Mouse (Mus musculus): ENCODE results near the gene Triobp. TPM values are rescaled to one million over a fixed set of nuclear protein-coding genes. Genes with fewer than 3 reads are reported as not detected.

Triobp gene
- polyA plus RNA-seq, 1 experiment from 2014 or later, result 44.9 TPM

- no peaks in the 10 kb centered on the region; the same call in 1 of the 2 replicates for H3K36me3 ChIP-seq
- H3K4me2 ChIP-seq, result peak within 1 kb of the TSS; percentile 99
- peaks cover 31% of the 10 kb centered on the region for H3K4me1 ChIP-seq
- peak within 1 kb of the TSS; percentile 31 for H3K9ac ChIP-seq
- peak within 1 kb of the TSS; percentile 56 for H3K4me3 ChIP-seq
- no peak within 1 kb of the TSS for H3K27ac ChIP-seq
- H3K27me3 ChIP-seq, result peaks cover 56% of the 10 kb centered on the region
- 74% methylated on average over 6 of the region's 6 CpGs for WGBS
- H3K9me3 ChIP-seq, result no peaks in the 10 kb centered on the region
- ATAC-seq (ENCODE audit: borderline replicate concordance, extremely low read depth, low FRiP score, low TSS enrichment), result no peak
These were observed 94.1 kb downstream of the Triobp start, which contains the start of gene Galr3 for GRCm38 (mm10) chr15:79041585-79041984. Gene Galr3 (plus strand): TSS chr15:79041885.

- H3K27ac ChIP-seq, result no peak overlapping the region
- H3K9ac ChIP-seq, result peak overlapping the region; percentile 31
- peaks cover 28% of the 10 kb centered on the region for H3K4me1 ChIP-seq
- peak overlapping the region; percentile 56 for H3K4me3 ChIP-seq
- H3K36me3 ChIP-seq, result no peaks in the 10 kb centered on the region
- H3K4me2 ChIP-seq, result peak overlapping the region; percentile 99
- no peaks in the 10 kb centered on the region for H3K9me3 ChIP-seq
- WGBS, result under 1% methylated on average over 89 of the region's 105 CpGs
- ATAC-seq (ENCODE audit: borderline replicate concordance, extremely low read depth, low FRiP score, low TSS enrichment), result no peak
- peaks cover 56% of the 10 kb centered on the region for H3K27me3 ChIP-seq
These were observed 95.4 kb downstream of the Triobp start for GRCm38 (mm10) chr15:79042721-79043491.

GRCm38 (mm10) chr15:79044837-79045236, 97.3 kb downstream of the Triobp start:
- H3K27me3 ChIP-seq, result peaks cover 52% of the 10 kb centered on the region
- 38% methylated on average over 4 of the region's 4 CpGs for WGBS
- no peak overlapping the region for H3K9ac ChIP-seq
- H3K9me3 ChIP-seq, result no peaks in the 10 kb centered on the region
- H3K4me3 ChIP-seq, result no peak overlapping the region
- H3K36me3 ChIP-seq, result no peaks in the 10 kb centered on the region
- H3K4me1 ChIP-seq, result peaks cover 19% of the 10 kb centered on the region
- ATAC-seq (ENCODE audit: borderline replicate concordance, extremely low read depth, low FRiP score, low TSS enrichment), result no peak
- H3K27ac ChIP-seq, result no peak overlapping the region
- H3K4me2 ChIP-seq, result no peak overlapping the region

- 60% methylated on average over 4 of the region's 4 CpGs for WGBS
- Histone ChIP-seq H3K9ac (no peak overlapping the region), H3K4me3 (no peak overlapping the region), H3K36me3 (peaks cover under 1% of the 10 kb centered on the region; the same call in 1 of the 2 replicates), H3K9me3 (no peaks in the 10 kb centered on the region), H3K27ac (no peak overlapping the region), H3K27me3 (peaks cover 18% of the 10 kb centered on the region), H3K4me1 (peaks cover 16% of the 10 kb centered on the region), H3K4me2 (no peak overlapping the region)
- no peak for ATAC-seq (ENCODE audit: borderline replicate concordance, extremely low read depth, low FRiP score, low TSS enrichment)
These were observed 100.7 kb downstream of the Triobp start for GRCm38 (mm10) chr15:79048186-79048585.

- H3K4me2 ChIP-seq, result no peak overlapping the region
- H3K4me3 ChIP-seq, result no peak overlapping the region
- H3K4me1 ChIP-seq, result peaks cover 15% of the 10 kb centered on the region; the same call in 1 of the 2 replicates
- H3K9me3 ChIP-seq, result no peaks in the 10 kb centered on the region
- no peak for ATAC-seq (ENCODE audit: borderline replicate concordance, extremely low read depth, low FRiP score, low TSS enrichment)
- H3K36me3 ChIP-seq, result peaks cover 22% of the 10 kb centered on the region
- no peak overlapping the region for H3K9ac ChIP-seq
- 39% methylated on average over 9 of the region's 9 CpGs for WGBS
- H3K27me3 ChIP-seq, result peaks cover 4% of the 10 kb centered on the region; the same call in 1 of the 2 replicates
- no peak overlapping the region for H3K27ac ChIP-seq
These were observed 102.8 kb downstream of the Triobp start for GRCm38 (mm10) chr15:79050160-79050845.

GRCm38 (mm10) chr15:79050964-79051363, 103.4 kb downstream of the Triobp start:
- Histone ChIP-seq H3K27ac (peak overlapping the region; percentile 71), H3K4me2 (no peak overlapping the region)
- no peak for ATAC-seq (ENCODE audit: borderline replicate concordance, extremely low read depth, low FRiP score, low TSS enrichment)

GRCm38 (mm10) chr15:79051461-79052360, 104.2 kb downstream of the Triobp start:
- Histone ChIP-seq H3K27ac (peak overlapping the region; percentile 71), H3K36me3 (peaks cover 36% of the 10 kb centered on the region), H3K4me1 (peaks cover 15% of the 10 kb centered on the region; the same call in 1 of the 2 replicates), H3K9ac (no peak overlapping the region), H3K27me3 (no peaks in the 10 kb centered on the region), H3K4me2 (no peak overlapping the region), H3K9me3 (no peaks in the 10 kb centered on the region), H3K4me3 (no peak overlapping the region)
- WGBS, result 55% methylated on average over 13 of the region's 13 CpGs
- peak; percentile 19; the same call in 1 of the 2 replicates for ATAC-seq (ENCODE audit: borderline replicate concordance, extremely low read depth, low FRiP score, low TSS enrichment)

More at GRCm38 (mm10) chr15:79050964-79051363, 103.4 kb downstream of the Triobp start:
- no peaks in the 10 kb centered on the region for H3K27me3 ChIP-seq
- H3K36me3 ChIP-seq, result peaks cover 28% of the 10 kb centered on the region
- 46% methylated on average over 2 of the region's 2 CpGs for WGBS
- peaks cover 15% of the 10 kb centered on the region; the same call in 1 of the 2 replicates for H3K4me1 ChIP-seq
- H3K9me3 ChIP-seq, result no peaks in the 10 kb centered on the region
- no peak overlapping the region for H3K4me3 ChIP-seq
- H3K9ac ChIP-seq, result no peak overlapping the region

GRCm38 (mm10) chr15:79052366-79052765, 104.8 kb downstream of the Triobp start:
- Histone ChIP-seq H3K4me2 (no peak overlapping the region), H3K27me3 (no peaks in the 10 kb centered on the region), H3K9ac (no peak overlapping the region), H3K4me1 (peaks cover 15% of the 10 kb centered on the region; the same call in 1 of the 2 replicates), H3K27ac (no peak overlapping the region), H3K9me3 (no peaks in the 10 kb centered on the region), H3K36me3 (peaks cover 42% of the 10 kb centered on the region), H3K4me3 (no peak overlapping the region)
- no peak for ATAC-seq (ENCODE audit: borderline replicate concordance, extremely low read depth, low FRiP score, low TSS enrichment)
- WGBS, result 74% methylated on average over 2 of the region's 2 CpGs

Small RNA genes lying within 50 kb of the gene (microRNA-seq; reads per million reads assigned to microRNA genes)
- not detected for gene Mir6956

Other genes starting within 250 kb of the Triobp start
- 0.06 and 0.08 TPM in 2 replicates for gene Elfn2, start 229.0 kb upstream of the Triobp start, polyA plus RNA-seq (2015; fragmentation: Nextera tagmentation; extraction: Ambion mirVana)
- 42.1 and 45.0 TPM in 2 replicates for gene Mfng, start 174.2 kb upstream of the Triobp start, polyA plus RNA-seq (2015; fragmentation: Nextera tagmentation; extraction: Ambion mirVana)
- gene Card10, start 144.7 kb upstream of the Triobp start, polyA plus RNA-seq (2015; fragmentation: Nextera tagmentation; extraction: Ambion mirVana), result 7.1 and 7.6 TPM in 2 replicates
- gene Cdc42ep1, start 105.1 kb upstream of the Triobp start, polyA plus RNA-seq (2015; fragmentation: Nextera tagmentation; extraction: Ambion mirVana), result 105 and 109 TPM in 2 replicates
- 0.69 and 0.72 TPM in 2 replicates for gene Lgals2, start 92.2 kb upstream of the Triobp start, polyA plus RNA-seq (2015; fragmentation: Nextera tagmentation; extraction: Ambion mirVana)
- 54.0 and 56.2 TPM in 2 replicates for gene Gga1, start 70.5 kb upstream of the Triobp start, polyA plus RNA-seq (2015; fragmentation: Nextera tagmentation; extraction: Ambion mirVana)
- gene Gm49510, start 48.1 kb upstream of the Triobp start, polyA plus RNA-seq (2015; fragmentation: Nextera tagmentation; extraction: Ambion mirVana), result 0.18 and 0.60 TPM in 2 replicates
- gene Sh3bp1, start 48.0 kb upstream of the Triobp start, polyA plus RNA-seq (2015; fragmentation: Nextera tagmentation; extraction: Ambion mirVana), result 31.9 and 35.5 TPM in 2 replicates
- gene Pdxp, start 33.8 kb upstream of the Triobp start, polyA plus RNA-seq (2015; fragmentation: Nextera tagmentation; extraction: Ambion mirVana), result 13.3 and 13.8 TPM in 2 replicates
- gene Lgals1, start 21.0 kb upstream of the Triobp start, polyA plus RNA-seq (2015; fragmentation: Nextera tagmentation; extraction: Ambion mirVana), result 804 and 851 TPM in 2 replicates
- 46.9 and 47.8 TPM in 2 replicates for gene Nol12, start 12.8 kb upstream of the Triobp start, polyA plus RNA-seq (2015; fragmentation: Nextera tagmentation; extraction: Ambion mirVana)
- gene H1f0, start 80.7 kb downstream of the Triobp start, polyA plus RNA-seq (2015; fragmentation: Nextera tagmentation; extraction: Ambion mirVana), result 560 and 562 TPM in 2 replicates
- not detected in 2 replicates for gene Galr3, start 94.2 kb downstream of the Triobp start, polyA plus RNA-seq (2015; fragmentation: Nextera tagmentation; extraction: Ambion mirVana)
- 57.0 and 61.0 TPM in 2 replicates for gene Ankrd54, start 115.2 kb downstream of the Triobp start, polyA plus RNA-seq (2015; fragmentation: Nextera tagmentation; extraction: Ambion mirVana)
- gene Eif3l, start 127.5 kb downstream of the Triobp start, polyA plus RNA-seq (2015; fragmentation: Nextera tagmentation; extraction: Ambion mirVana), result 223 and 225 TPM in 2 replicates
- 7.5 and 8.8 TPM in 2 replicates for gene Micall1, start 161.2 kb downstream of the Triobp start, polyA plus RNA-seq (2015; fragmentation: Nextera tagmentation; extraction: Ambion mirVana)
- gene Polr2f, start 193.3 kb downstream of the Triobp start, polyA plus RNA-seq (2015; fragmentation: Nextera tagmentation; extraction: Ambion mirVana), result 240 and 281 TPM in 2 replicates
- 9.9 and 10.8 TPM in 2 replicates for gene 1700088E04Rik, start 193.5 kb downstream of the Triobp start, polyA plus RNA-seq (2015; fragmentation: Nextera tagmentation; extraction: Ambion mirVana)
- 0.65 and 0.92 TPM in 2 replicates for gene Sox10, start 217.5 kb downstream of the Triobp start, polyA plus RNA-seq (2015; fragmentation: Nextera tagmentation; extraction: Ambion mirVana)

Measured in lung, embryonic 15.5 days (tissue).